Mouse (Mus musculus) left cerebral cortex, postnatal 10 days (tissue): ENCODE measurements around the gene Alk. TPM values are rescaled to one million over a fixed set of nuclear protein-coding genes. Genes with fewer than 3 reads are reported as not detected.

ENCODE experiments used
- DNase-seq, 2 experiments: peaks; one replicate each; pipeline ENCODE4 v3.0.0; 2021 to 2022; ENCODE audit warnings: low spot score in 2 of 2, mixed read lengths in 1 of 2; ENCODE audit errors: extremely low spot score in 1 of 2
- intact Hi-C: fragments of 180-260 bp; cut with DNase I; formaldehyde crosslinking; loops from one replicate; pipeline ENCODE4 v1.15.1; 2025
- total RNA-seq, 2 experiments: library from RNA; stranded (reverse); gene quantifications; 2 replicates each; pipeline ENCODE4 v1.2.3; 2021

The Alk gene
- total RNA-seq, 2 experiments from 2014 or later: 8.3 to 9.1 TPM

- DNase-seq: no peak
- intact Hi-C loops: loop anchor here (10.0 kb wide), 1 partner anchor 210 kb away; no protein-coding TSS in a partner anchor
Measured at GRCm38 (mm10) chr17:71874795-71875194, 729.6 kb downstream of the Alk start.

- DNase-seq: peak in 1 of 2 experiments; percentile 47
- intact Hi-C loops: loop anchor here (10.0 kb wide), 1 partner anchor 209 kb away; no protein-coding TSS in a partner anchor
Measured at GRCm38 (mm10) chr17:71874077-71874476, 730.4 kb downstream of the Alk start.

GRCm38 (mm10) chr17:71872976-71873375, 731.5 kb downstream of the Alk start:
- intact Hi-C loops: loop anchor here (10.0 kb wide), 1 partner anchor 208 kb away; no protein-coding TSS in a partner anchor
- no peak for DNase-seq

GRCm38 (mm10) chr17:71871981-71872380, 732.4 kb downstream of the Alk start:
- intact Hi-C loops: loop anchor here (10.0 kb wide), 1 partner anchor 207 kb away; no protein-coding TSS in a partner anchor
- DNase-seq: no peak

- intact Hi-C loops: loop anchor here (10.0 kb wide), 1 partner anchor 206 kb away; no protein-coding TSS in a partner anchor
- DNase-seq: no peak
Measured at GRCm38 (mm10) chr17:71870641-71871040, 733.8 kb downstream of the Alk start.

- intact Hi-C loops: loop anchor here (10.0 kb wide), 1 partner anchor 205 kb away; no protein-coding TSS in a partner anchor
- no peak for DNase-seq
Measured at GRCm38 (mm10) chr17:71870232-71870621, 734.2 kb downstream of the Alk start.

GRCm38 (mm10) chr17:71869372-71870231, 734.8 kb downstream of the Alk start:
- intact Hi-C loops: loop anchor here (10.0 kb wide), 1 partner anchor 205 kb away; no protein-coding TSS in a partner anchor
- peak in 1 of 2 experiments; percentile 45 for DNase-seq

GRCm38 (mm10) chr17:71868828-71869227, 735.6 kb downstream of the Alk start:
- intact Hi-C loops: no loop called here
- DNase-seq: no peak

- DNase-seq: no peak
- intact Hi-C loops: no loop called here
Measured at GRCm38 (mm10) chr17:71867892-71868291, 736.5 kb downstream of the Alk start.

- intact Hi-C loops: no loop called here
- DNase-seq: no peak
Measured at GRCm38 (mm10) chr17:71865437-71865836, 739.0 kb downstream of the Alk start.

- no peak for DNase-seq
- intact Hi-C loops: no loop called here
Measured at GRCm38 (mm10) chr17:71864039-71864438, 740.4 kb downstream of the Alk start.

- no peak for DNase-seq
- intact Hi-C loops: no loop called here
Measured at GRCm38 (mm10) chr17:71862895-71863294, 741.5 kb downstream of the Alk start.

GRCm38 (mm10) chr17:71862184-71862583, 742.2 kb downstream of the Alk start:
- intact Hi-C loops: no loop called here
- DNase-seq: no peak

GRCm38 (mm10) chr17:71831960-71832359, 772.5 kb downstream of the Alk start:
- intact Hi-C loops: loop anchor here (10.0 kb wide), 1 partner anchor 773 kb away; the partner anchor contains the start of gene Alk
- DNase-seq: no peak

GRCm38 (mm10) chr17:71828647-71829414, 775.6 kb downstream of the Alk start:
- intact Hi-C loops: no loop called here
- DNase-seq: no peak

- DNase-seq: no peak
- intact Hi-C loops: no loop called here
Measured at GRCm38 (mm10) chr17:71827627-71828026, 776.8 kb downstream of the Alk start.

- intact Hi-C loops: no loop called here
- DNase-seq: no peak
Measured at GRCm38 (mm10) chr17:71826603-71827002, 777.8 kb downstream of the Alk start.

GRCm38 (mm10) chr17:71823622-71824306, 780.7 kb downstream of the Alk start:
- no peak for DNase-seq
- intact Hi-C loops: no loop called here
